Mouse (Mus musculus) gastrocnemius, postnatal 36 days (tissue): ENCODE measurements around the gene Gm45713. TPM values are rescaled to one million over a fixed set of nuclear protein-coding genes. Genes with fewer than 3 reads are reported as not detected.
A peak's percentile ranks its signal among the peaks of the same experiment; 100 is the strongest.

ENCODE experiments used
- DNase-seq, 2 experiments: peaks; one replicate each; pipeline ENCODE4 v3.0.0; 2022
- intact Hi-C: fragments of 180-260 bp; cut with DNase I; formaldehyde crosslinking; loops from one replicate; pipeline ENCODE4 v1.15.1; 2025
- total RNA-seq, 2 experiments: library from RNA; stranded (reverse); gene quantifications; 2 replicates each; pipeline ENCODE4 v1.2.3; 2021

Gm45713 gene
- total RNA-seq, 2 experiments from 2014 or later, result not detected

GRCm38 (mm10) chr7:45147267-45147666 is 11.2 kb upstream of the Gm45713 start:
- intact Hi-C loops, result no loop called here
- DNase-seq, result no peak

DNA sequence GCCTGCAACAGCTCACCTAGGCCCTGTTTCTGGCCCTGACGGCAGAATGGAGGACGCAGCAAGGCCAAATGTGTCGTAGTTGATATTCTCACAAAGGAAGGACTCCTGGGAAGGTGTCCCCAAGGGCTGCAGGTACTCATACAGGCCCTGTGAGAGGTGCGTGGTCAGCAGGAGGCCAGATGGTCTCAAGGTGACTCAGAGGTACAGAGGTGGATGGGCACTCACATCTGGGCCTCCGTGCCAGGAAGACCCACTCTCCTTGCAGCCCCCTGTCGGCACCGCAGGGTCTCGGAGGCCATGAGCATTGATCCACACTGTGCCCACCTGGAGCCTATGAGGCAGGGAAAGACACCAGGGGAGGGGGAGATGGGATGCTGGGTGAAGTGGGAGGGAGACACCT is 9.4 kb upstream of the Gm45713 start:
- intact Hi-C loops, result no loop called here
- no peak for DNase-seq

- no peak for DNase-seq
- intact Hi-C loops, result no loop called here
Observed at GRCm38 (mm10) chr7:45144368-45145174, 8.5 kb upstream of the Gm45713 start.

DNA sequence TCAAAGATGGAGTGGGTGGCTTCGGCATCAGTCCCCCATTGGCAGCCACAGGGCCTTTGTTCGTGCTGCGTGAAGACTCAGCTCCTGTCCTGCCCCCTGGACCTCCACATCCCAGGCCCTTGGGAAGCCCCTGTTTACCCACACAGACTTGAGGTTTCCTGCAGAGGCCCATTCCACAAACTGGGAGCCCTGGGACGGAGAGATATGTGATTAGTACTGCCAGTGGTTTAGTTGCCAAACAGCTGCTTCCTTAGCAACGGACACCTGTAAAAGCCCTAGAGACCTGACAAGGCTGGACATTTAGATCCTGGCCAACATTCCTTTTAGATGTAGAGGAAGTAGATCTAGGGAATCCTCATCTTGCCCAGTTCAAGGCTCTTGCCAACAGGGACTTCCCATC is 5.9 kb upstream of the Gm45713 start:
- no peak for DNase-seq
- intact Hi-C loops, result no loop called here

DNA sequence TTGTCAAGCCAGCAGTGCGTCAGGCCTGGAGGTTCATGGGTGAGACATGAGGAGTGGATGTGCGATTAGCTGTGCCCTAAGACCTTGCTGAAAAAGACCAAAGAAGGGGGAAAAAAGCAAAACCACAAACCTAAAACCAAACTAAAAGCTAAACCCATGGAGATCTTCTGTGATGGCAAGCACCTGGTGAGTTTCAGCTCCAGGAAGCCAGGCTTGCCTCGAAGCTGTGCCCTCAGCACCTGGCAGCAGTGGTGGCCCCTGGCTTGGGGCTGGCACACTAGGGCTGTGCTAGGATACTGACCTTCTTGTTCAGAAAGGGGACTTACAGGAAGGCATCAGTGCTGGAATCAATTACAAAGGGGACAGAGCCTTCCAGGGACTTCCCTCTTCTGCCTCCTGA is 5.3 kb upstream of the Gm45713 start:
- intact Hi-C loops, result no loop called here
- no peak for DNase-seq

- DNase-seq, result no peak
- intact Hi-C loops, result loop anchor here (5.0 kb wide), 1 partner anchor 158 kb away; no protein-coding TSS in a partner anchor
Observed at GRCm38 (mm10) chr7:45139904-45140723, 4.1 kb upstream of the Gm45713 start.

DNA sequence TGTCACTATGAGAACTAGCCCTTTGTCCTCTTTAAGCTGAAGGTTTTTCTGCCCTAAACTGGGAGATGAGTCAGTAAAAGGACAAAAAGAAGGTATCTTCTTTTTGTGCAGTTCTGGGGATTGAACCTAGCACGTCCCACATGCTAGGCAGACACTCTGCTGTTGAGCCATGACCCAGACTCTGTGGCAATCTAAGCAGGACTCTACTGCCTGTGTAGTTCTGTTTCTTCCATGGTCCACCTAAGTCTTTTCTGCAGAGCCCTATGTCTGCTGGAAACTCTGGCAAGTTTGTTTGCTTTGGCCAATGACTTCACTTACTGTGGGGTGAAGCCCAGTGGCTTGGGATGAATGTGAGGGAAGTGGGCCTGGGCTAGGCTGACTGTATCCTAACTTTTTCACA is 2.4 kb upstream of the Gm45713 start:
- intact Hi-C loops, result loop anchor here (5.0 kb wide), 1 partner anchor 156 kb away; no protein-coding TSS in a partner anchor

DNA sequence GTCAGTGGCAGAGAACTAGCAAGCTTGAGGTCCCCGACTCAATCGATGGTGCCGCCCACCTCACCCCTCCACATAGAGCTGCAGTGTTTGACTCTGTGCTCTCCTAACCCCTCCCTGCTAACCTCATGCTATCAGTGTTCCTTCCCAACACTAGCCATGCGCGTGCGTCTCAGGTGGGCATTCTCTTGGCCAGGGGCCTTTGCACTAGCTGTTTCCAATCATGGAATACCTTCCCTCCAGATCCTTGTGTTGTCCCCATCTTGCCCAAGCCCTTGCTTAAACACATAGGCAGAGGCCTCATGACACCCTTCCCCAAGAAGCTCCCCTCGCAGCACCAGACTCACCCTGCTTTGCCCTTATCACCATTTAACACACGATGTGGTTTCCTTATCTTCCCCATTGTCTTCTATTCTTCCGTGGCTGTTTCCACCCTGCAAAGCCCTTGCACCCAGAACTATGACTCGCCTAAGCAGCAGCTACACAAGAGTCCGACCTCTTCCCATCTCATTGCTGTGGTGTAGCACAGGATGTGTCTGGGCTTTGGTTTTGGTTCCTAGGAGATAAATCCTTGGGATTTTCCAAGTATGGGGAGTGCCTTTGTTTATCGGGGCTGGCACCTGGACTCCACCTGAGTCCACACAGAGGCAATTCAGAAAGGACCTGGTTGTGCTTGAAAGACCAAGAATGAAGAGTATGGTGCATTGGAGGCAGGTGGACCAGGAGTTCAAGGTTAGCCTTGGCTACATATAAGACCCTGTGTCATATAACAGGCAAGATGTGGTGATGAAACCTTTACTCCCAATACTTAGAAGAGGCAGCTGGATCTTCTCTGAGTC is 1.4 kb upstream of the Gm45713 start:
- intact Hi-C loops, result loop anchor here (5.0 kb wide), 1 partner anchor 155 kb away; no protein-coding TSS in a partner anchor
- DNase-seq, result no peak

More for the DNA sequence above, 2.4 kb upstream of the Gm45713 start:
- DNase-seq, result no peak

DNA sequence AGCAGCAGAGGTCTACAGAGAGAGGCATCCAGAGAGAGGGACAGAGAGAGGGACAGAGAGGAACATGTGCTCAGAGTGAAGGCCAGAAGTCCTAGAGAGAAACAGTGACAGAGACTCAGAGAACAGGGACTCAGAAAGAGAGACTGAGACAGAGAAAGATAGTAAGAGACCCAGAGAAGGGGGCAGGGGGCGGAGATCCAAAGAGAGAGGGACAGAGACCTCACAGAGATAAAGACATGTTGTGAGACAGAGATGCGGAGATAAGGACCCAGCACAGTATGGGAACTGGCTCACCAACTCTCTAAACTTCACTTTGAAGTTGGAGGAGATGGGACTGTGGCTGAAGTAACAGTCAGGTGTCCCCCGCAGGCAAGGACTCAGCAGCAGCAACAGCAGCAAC is 661 bp downstream of the Gm45713 start:
- intact Hi-C loops, result loop anchor here (5.0 kb wide), 1 partner anchor 153 kb away; no protein-coding TSS in a partner anchor
- DNase-seq, result no peak

- DNase-seq, result no peak
- intact Hi-C loops, result loop anchor here (5.0 kb wide), 1 partner anchor 152 kb away; no protein-coding TSS in a partner anchor
Observed at GRCm38 (mm10) chr7:45134544-45135026, 1.4 kb downstream of the Gm45713 start.

DNA sequence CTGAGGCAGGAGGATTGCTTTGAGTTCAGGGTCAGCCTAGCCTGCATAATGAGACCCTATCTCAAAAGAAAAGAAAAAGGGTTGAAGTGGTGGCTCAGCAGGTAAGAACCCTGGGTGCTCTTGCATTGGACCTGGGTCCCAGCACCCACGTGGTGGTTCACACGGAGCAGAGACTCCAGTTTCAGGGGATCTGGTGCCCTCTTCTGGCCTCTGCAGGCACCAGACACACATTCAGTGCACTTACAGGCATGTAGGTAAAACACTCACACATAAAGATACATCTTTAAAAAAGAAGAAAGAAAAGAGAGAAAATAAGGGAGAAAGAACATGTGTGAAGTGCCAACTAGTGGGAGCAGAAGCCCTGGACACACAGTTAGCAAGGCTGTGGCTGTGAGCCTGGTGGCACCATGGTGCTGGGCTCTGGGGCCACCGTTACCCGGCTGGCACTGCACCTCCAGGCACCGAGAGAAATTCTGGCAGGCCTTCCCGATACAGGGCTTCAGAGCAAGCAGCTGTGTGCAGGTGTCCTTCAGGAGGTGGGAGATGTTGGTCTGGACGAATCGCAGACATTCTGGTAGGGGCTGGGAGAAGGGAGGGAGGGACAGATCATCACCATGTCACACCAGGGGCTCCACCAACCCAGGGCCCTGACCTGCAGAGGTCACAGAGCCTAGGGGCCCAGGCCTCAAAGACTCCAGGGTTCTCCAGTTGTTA is 2.4 kb downstream of the Gm45713 start:
- intact Hi-C loops, result no loop called here
- DNase-seq, result no peak

DNA sequence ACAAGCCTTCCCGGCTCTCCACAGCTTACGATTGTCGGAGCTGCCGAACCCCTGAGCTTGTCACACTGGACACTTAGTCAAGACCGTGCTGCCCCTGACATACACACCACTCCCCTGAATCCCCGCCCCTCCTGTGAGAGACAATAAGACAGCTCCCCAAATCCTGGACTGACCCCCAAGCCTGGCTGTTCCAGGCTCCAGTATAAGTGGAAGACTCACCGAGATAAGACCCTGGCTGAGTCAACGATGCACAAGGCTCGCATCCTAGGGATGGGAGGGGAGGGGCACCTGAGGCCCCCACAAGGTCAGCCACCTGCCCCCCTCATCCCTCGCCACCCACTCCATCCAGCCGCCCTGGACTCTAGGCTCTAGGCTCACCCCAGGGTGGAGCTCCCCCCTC is 4.2 kb downstream of the Gm45713 start:
- no peak for DNase-seq
- intact Hi-C loops, result no loop called here

- intact Hi-C loops, result no loop called here
- no peak for DNase-seq
Observed at GRCm38 (mm10) chr7:45129776-45130512, 6.1 kb downstream of the Gm45713 start.

DNA sequence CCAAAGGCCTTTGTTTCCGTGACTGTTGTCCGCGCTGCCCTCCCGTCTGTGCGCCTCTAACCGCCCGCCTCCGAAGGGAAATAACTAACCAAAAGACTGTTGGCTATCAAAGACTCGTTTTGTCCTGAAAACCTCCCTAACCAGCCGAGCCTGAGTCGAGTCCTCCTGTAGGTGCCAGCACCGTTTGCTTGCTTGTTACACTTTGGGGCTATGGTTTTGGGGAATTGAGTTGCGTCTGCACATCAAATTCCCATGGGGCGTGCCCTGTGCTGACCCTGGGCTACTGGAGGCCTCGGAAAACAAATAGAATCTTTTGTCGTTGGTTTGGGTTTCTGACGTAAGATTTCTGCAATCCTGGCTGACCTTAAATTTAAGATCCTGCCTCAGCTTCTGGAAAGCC is 6.7 kb downstream of the Gm45713 start:
- no peak for DNase-seq
- intact Hi-C loops, result no loop called here

- intact Hi-C loops, result no loop called here
- DNase-seq, result peak; percentile 96 to 97
Observed at GRCm38 (mm10) chr7:45128624-45129246, 7.3 kb downstream of the Gm45713 start, which contains the start of gene Rpl13a. Gene Rpl13a, minus strand, starts transcription at chr7:45128761.

DNA sequence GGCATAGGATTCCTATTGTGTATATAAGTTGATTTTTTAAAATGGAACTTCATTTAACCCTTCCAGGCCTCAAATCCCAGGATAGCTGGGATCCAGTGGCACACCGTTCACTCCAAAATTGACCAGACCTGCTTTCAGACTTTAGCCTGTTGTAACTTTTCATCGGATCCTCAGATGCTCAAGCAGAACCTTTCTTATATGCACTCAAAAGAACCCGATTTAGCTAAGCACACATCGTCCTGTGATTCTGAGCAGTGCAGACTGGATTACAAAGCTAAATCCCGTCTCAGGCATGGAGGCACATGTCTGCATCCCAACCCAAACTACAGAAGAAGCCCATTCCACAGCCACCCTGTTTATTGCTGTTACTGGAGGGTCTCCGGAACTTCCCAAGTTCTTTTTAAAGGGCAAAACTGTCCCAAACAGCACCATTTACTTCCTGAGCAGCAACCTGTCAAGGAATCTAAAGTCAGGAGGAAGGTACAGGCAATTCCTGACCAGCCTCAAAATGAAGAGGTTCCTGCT is 8.3 kb downstream of the Gm45713 start:
- no peak for DNase-seq
- intact Hi-C loops, result no loop called here

DNA sequence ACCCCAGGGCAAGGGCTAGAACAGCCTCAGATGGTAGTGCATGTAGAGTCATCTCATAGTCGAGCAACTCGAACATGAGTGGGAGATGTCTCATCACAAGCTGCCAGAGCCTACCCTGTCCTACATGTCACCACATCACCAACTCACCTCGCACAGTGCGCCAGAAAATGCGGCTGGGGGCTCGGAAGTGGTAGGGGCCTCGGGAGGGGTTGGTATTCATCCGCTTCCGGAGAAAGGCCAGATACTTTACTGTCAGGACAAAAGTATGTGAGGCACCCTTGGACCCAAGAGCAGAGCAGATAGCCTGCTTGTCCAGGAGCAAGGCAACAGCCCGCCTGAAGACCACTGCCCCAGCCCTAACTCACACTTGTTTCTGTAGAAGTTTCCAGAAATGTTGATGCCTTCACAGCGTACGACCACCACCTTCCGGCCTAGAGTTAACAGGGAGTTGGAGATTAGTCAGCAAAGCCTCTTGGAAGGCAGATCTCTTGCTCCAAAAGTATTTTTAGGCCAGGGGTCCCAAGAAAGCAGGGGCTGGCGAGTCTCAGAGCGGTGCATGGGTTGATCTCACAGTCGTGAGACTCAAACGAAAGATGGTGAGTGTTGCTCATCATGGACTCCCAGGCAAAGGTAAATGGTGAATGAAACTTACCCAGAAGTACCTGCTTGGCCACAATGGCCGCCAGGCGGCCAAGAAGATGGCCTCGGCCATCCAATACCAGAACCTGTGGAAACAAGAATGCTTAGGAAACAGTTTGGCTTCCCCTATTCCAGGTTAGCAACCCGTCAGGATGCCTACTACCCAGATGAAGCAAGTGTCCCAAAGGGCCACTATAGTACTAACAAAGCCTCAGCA is 9.0 kb downstream of the Gm45713 start:
- DNase-seq, result no peak
- intact Hi-C loops, result no loop called here
